Mouse (Mus musculus) hindbrain, embryonic 14.5 days (tissue): ENCODE results near the gene Fancc. TPM values are rescaled to one million over a fixed set of nuclear protein-coding genes. Genes with fewer than 3 reads are reported as not detected.

Experiments used
- ATAC-seq: fragments of 200-750 bp; cut with Nextera tagmentation; 2 replicates; pipeline ENCODE4 v1.8.0; 2017; ENCODE audit warnings: moderate number of reproducible peaks, mild to moderate bottlenecking, moderate TSS enrichment, moderate library complexity; ENCODE audit not compliant: low FRiP score
- DNase-seq: peaks from one replicate; pipeline ENCODE4 v3.0.0-alpha.2; 2015; ENCODE audit warnings: low spot score
- H3K27ac ChIP-seq: fragments of 300-500 bp; sonication (generic); 2 replicates; pipeline ENCODE4 v1.5.1; 2014; ENCODE audit warnings: mild to moderate bottlenecking, moderate library complexity
- H3K27me3 ChIP-seq: fragments of 300-500 bp; sonication (generic); 2 replicates; pipeline ENCODE4 v1.6.1; 2014; ENCODE audit warnings: mild to moderate bottlenecking, low read length, mixed read lengths; ENCODE audit not compliant: control insufficient read depth, insufficient read depth
- H3K36me3 ChIP-seq: fragments of 300-500 bp; sonication (generic); replicated peaks from 2 replicates; pipeline ENCODE4 v1.6.1; 2014; ENCODE audit not compliant: control insufficient read depth, insufficient read depth
- H3K4me1 ChIP-seq: fragments of 300-500 bp; sonication (generic); replicated peaks from 2 replicates; pipeline ENCODE4 v1.6.1; 2014; ENCODE audit warnings: antibody characterized with exemption, low read length, mixed read lengths; ENCODE audit not compliant: control insufficient read depth, insufficient read depth
- H3K4me2 ChIP-seq: fragments of 300-500 bp; sonication (generic); replicated peaks from 2 replicates; pipeline ENCODE4 v1.6.1; 2014; ENCODE audit warnings: mild to moderate bottlenecking, moderate library complexity
- H3K4me3 ChIP-seq: fragments of 300-500 bp; sonication (generic); replicated peaks from 2 replicates; pipeline ENCODE4 v1.5.1; 2014; ENCODE audit warnings: mild to moderate bottlenecking, low read length
- H3K9ac ChIP-seq: fragments of 300-500 bp; sonication (generic); 2 replicates; pipeline ENCODE4 v1.6.1; 2014
- H3K9me3 ChIP-seq: fragments of 300-500 bp; sonication (generic); 2 replicates; pipeline ENCODE4 v1.6.1; 2016; ENCODE audit warnings: low read length; ENCODE audit not compliant: control insufficient read depth
- WGBS: fragments of 180-500 bp; shearing (Covaris S2); extraction: QIAGEN DNeasy Blood & Tissue Kit; methylation state at CpG from one replicate; pipeline ENCODE4 v1.1.7; 2014; 5-methylcytosine and 5-hydroxymethylcytosine counted together
- polyA plus RNA-seq: library from polyadenylated mRNA; unstranded; fragments of >200 nt; fragmentation: Nextera tagmentation; extraction: Ambion mirVana; gene quantifications from 2 replicates; pipeline ENCODE4 v1.2.1, GENCODE M21; 2014

Fancc gene
- polyA plus RNA-seq, 1 experiment from 2014 or later: 15.9 TPM

DNA sequence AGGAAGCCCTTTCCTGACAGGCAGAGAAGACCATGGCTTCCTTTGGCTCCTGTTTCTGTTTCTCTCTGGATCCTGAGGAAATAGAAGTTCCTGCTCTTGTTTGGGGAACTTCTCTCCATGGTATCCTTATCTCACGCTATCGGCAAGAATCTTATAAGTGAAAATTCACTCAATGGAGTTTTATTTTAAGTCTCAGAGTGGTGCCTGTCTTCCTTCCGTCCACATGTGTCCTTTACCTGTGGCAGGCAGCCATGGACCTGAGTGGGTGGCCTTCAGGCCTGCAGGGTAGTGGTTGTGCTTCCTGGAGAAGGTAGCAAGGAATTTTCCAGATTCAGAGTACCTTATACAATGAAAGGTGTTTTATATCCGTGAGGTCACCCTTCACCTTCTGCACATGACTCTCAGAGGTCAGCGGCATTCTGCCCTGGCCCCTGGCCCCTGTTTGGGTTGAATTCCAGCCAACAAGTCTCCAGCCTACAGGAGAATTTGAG is 218.9 kb downstream of the Fancc start:
- Histone ChIP-seq H3K4me2 (peak overlapping the region; percentile 19; the same call in 1 of the 2 replicates), H3K4me3 (no peak overlapping the region), H3K27ac (no peak overlapping the region; the same call in 1 of the 2 replicates), H3K36me3 (no peaks in the 10 kb centered on the region), H3K4me1 (peaks cover 9% of the 10 kb centered on the region), H3K9ac (0 out of 2 replicates have a peak overlapping the region, but pooled peaks have one; percentile 1), H3K27me3 (peaks cover 10% of the 10 kb centered on the region), H3K9me3 (no peaks in the 10 kb centered on the region)
- DNase-seq (no peak), ATAC-seq (no peak)
- 58% methylated on average over 5 of the region's 5 CpGs for WGBS

GRCm38 (mm10) chr13:63277316-63277715 is 219.8 kb downstream of the Fancc start:
- no peak overlapping the region for H3K4me3 ChIP-seq
- peaks cover 18% of the 10 kb centered on the region for H3K27me3 ChIP-seq
- WGBS: 82% methylated on average over 5 of the region's 5 CpGs
- no peak overlapping the region for H3K9ac ChIP-seq
- peaks cover 17% of the 10 kb centered on the region for H3K4me1 ChIP-seq
- no peaks in the 10 kb centered on the region for H3K36me3 ChIP-seq
- no peak overlapping the region for H3K4me2 ChIP-seq
- no peak for ATAC-seq
- DNase-seq: no peak
- H3K27ac ChIP-seq: no peak overlapping the region
- H3K9me3 ChIP-seq: no peaks in the 10 kb centered on the region

DNA sequence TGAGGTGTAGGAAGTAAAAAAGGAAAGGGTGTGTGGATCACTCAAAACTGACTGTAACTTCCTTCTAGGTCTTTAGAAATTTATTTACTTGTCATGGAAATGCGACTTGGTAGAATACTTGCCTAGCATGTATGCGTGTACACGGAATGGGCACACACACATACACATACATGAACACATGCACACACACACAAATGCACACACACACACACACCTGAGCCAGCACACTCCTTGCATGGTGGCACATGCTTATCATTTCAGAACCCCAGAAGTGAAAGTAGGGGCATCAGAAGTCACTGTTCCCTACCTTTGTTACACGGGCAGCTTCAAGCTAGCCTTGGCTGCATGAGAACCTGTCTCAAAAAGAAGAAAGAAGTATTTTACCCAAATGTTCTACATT is 220.7 kb downstream of the Fancc start:
- Histone ChIP-seq H3K4me1 (peaks cover 25% of the 10 kb centered on the region), H3K9ac (no peak overlapping the region), H3K9me3 (no peaks in the 10 kb centered on the region), H3K4me2 (no peak overlapping the region), H3K36me3 (no peaks in the 10 kb centered on the region), H3K27ac (no peak overlapping the region; the same call in 1 of the 2 replicates), H3K4me3 (no peak overlapping the region), H3K27me3 (peaks cover 27% of the 10 kb centered on the region)
- 95% methylated on average over 4 of the region's 4 CpGs for WGBS
- ATAC-seq: no peak
- no peak for DNase-seq

GRCm38 (mm10) chr13:63274488-63275166 is 222.5 kb downstream of the Fancc start:
- DNase-seq: no peak
- no peaks in the 10 kb centered on the region for H3K9me3 ChIP-seq
- no peak overlapping the region for H3K9ac ChIP-seq
- no peak overlapping the region for H3K27ac ChIP-seq
- no peak overlapping the region for H3K4me3 ChIP-seq
- H3K27me3 ChIP-seq: peaks cover 45% of the 10 kb centered on the region
- peak overlapping the region; percentile 31 for H3K4me2 ChIP-seq
- ATAC-seq: no peak
- H3K36me3 ChIP-seq: no peaks in the 10 kb centered on the region
- 80% methylated on average over 10 of the region's 10 CpGs for WGBS
- peaks cover 25% of the 10 kb centered on the region for H3K4me1 ChIP-seq

GRCm38 (mm10) chr13:63273859-63274258 is 223.2 kb downstream of the Fancc start:
- Histone ChIP-seq H3K27ac (no peak overlapping the region), H3K4me2 (peak overlapping the region; percentile 31; the same call in 1 of the 2 replicates)
- no peak for ATAC-seq

DNA sequence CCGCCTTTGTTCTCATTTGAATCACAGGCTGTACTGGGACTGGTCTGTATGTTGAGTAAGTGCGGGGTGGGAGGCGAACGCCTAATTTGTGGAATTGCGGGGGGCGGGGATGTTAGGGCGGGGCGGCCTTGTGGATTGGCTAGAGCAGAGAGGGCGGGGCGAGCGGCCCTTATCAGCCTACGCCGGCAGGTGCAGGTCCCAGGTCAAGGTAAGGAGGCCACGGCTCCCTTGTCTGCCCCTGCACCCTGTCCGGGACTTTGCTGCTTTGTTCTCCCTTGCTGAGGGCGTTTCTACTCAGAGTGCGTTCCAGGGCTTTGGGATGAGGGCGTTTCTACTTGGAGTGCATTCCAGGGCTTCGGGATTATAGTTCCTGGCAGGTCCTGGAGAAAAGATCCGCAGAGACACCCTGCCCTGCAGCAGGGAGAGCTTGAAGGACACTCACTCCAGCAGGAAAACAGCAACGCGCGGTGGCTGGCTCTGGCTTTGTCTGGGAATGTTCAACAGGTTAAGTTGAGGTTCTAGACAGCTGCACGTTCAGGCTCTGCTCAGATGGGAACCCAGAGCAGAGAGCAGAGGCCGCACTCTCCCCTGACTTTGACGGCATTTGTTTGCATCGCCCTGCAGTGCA is 224.4 kb downstream of the Fancc start:
- Histone ChIP-seq H3K9me3 (no peaks in the 10 kb centered on the region), H3K36me3 (no peaks in the 10 kb centered on the region), H3K27ac (peak overlapping the region; percentile 45; the same call in 1 of the 2 replicates), H3K9ac (peak overlapping the region; percentile 43), H3K27me3 (peaks cover 45% of the 10 kb centered on the region), H3K4me1 (peaks cover 18% of the 10 kb centered on the region), H3K4me3 (peak overlapping the region; percentile 34), H3K4me2 (peak overlapping the region; percentile 74)
- 2% methylated on average over 27 of the region's 27 CpGs for WGBS
- ATAC-seq: peak; percentile 86
- DNase-seq: peak; percentile 59

More at GRCm38 (mm10) chr13:63273859-63274258, 223.2 kb downstream of the Fancc start:
- Histone ChIP-seq H3K9me3 (no peaks in the 10 kb centered on the region), H3K9ac (no peak overlapping the region), H3K36me3 (no peaks in the 10 kb centered on the region), H3K4me3 (peak overlapping the region; percentile 6; the same call in 1 of the 2 replicates), H3K4me1 (peaks cover 21% of the 10 kb centered on the region), H3K27me3 (peaks cover 45% of the 10 kb centered on the region)
- DNase-seq: no peak
- 46% methylated on average over 2 of the region's 2 CpGs for WGBS

- no peak overlapping the region for H3K27ac ChIP-seq
- peak overlapping the region; percentile 34 for H3K4me3 ChIP-seq
- no peaks in the 10 kb centered on the region for H3K9me3 ChIP-seq
- peak overlapping the region; percentile 74 for H3K4me2 ChIP-seq
- peak; percentile 57 for DNase-seq
- whole genome bisulfite sequencing: 5% methylated on average over 16 of the region's 16 CpGs
- peak; percentile 19; the same call in 1 of the 2 replicates for ATAC-seq
- no peaks in the 10 kb centered on the region for H3K36me3 ChIP-seq
- peaks cover 45% of the 10 kb centered on the region for H3K27me3 ChIP-seq
- H3K9ac ChIP-seq: peak overlapping the region; percentile 43
- H3K4me1 ChIP-seq: peaks cover 18% of the 10 kb centered on the region
Measured at GRCm38 (mm10) chr13:63272017-63272601, 225.0 kb downstream of the Fancc start.

- Histone ChIP-seq H3K4me1 (peaks cover 18% of the 10 kb centered on the region), H3K4me2 (no peak overlapping the region), H3K36me3 (no peaks in the 10 kb centered on the region), H3K27me3 (peaks cover 45% of the 10 kb centered on the region), H3K27ac (no peak overlapping the region), H3K9ac (no peak overlapping the region), H3K9me3 (no peaks in the 10 kb centered on the region), H3K4me3 (no peak overlapping the region)
- ATAC-seq (no peak), DNase-seq (no peak)
- 48% methylated on average over 5 of the region's 5 CpGs for WGBS
Measured at GRCm38 (mm10) chr13:63270191-63270590, 226.9 kb downstream of the Fancc start.

DNA sequence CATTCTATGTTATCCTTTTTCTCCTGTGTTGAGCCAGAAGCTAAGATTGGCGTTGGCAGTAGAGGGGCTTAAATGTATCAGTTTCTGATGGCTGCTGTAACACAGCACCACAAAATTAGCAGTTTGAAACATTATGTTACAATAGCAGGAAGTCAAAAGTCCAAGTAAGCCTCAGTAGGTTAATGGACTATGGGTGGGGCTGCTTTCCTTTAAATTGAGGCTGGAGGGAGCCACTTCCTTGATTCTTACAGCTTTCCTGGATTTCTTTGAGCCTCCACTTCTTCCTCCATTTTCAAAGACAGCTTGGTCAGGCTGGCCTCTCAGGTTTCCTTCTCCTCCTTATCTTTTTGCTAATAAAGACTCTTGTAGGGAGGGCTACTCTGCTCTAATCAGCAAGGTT is 228.3 kb downstream of the Fancc start:
- Histone ChIP-seq H3K4me1 (peaks cover 18% of the 10 kb centered on the region), H3K4me2 (no peak overlapping the region), H3K27ac (no peak overlapping the region), H3K36me3 (no peaks in the 10 kb centered on the region), H3K9ac (no peak overlapping the region), H3K4me3 (no peak overlapping the region), H3K9me3 (no peaks in the 10 kb centered on the region), H3K27me3 (peaks cover 41% of the 10 kb centered on the region)
- WGBS: 91% methylated on average over 1 of the region's 1 CpGs
- no peak for ATAC-seq
- DNase-seq: no peak
